Mouse (Mus musculus) gastrocnemius, postnatal 36 days (tissue): ENCODE data around the gene Cst8. TPM values are rescaled to one million over a fixed set of nuclear protein-coding genes. Genes with fewer than 3 reads are reported as not detected.

ENCODE experiments used
- total RNA-seq, 2 experiments: library from RNA; stranded (reverse); gene quantifications; 2 replicates each; pipeline ENCODE4 v1.2.3; 2021

Gene Cst8
- total RNA-seq, 2 experiments from 2014 or later = not detected

Other genes with a start within 250 kb of the Cst8 start
- 1 to 10 TPM; 5.9 to 6.2 TPM for gene Nxt1, start 126.2 kb upstream of the Cst8 start, total RNA-seq
- 10 to 100 TPM; 17.4 to 18.1 TPM for gene Gzf1, start 117.8 kb upstream of the Cst8 start, total RNA-seq
- 1 to 10 TPM; 4.0 to 5.5 TPM for gene Napb, start 66.3 kb upstream of the Cst8 start, total RNA-seq
- gene Cstl1, start 48.4 kb upstream of the Cst8 start, total RNA-seq = not detected
- not detected for gene Cst11, start 27.3 kb upstream of the Cst8 start, total RNA-seq
- gene 8030411F24Rik, start 16.8 kb upstream of the Cst8 start, total RNA-seq = not detected
- gene Cst12, start 9.4 kb upstream of the Cst8 start, total RNA-seq = not detected
- not detected for gene Cst13, start 21.3 kb downstream of the Cst8 start, total RNA-seq
- not detected for gene Cst9, start 36.4 kb downstream of the Cst8 start, total RNA-seq
- 1 to 10 TPM in 1 of 2 experiments, under 1 TPM in 1; 0.66 to 1.5 TPM for gene 9230104L09Rik, start 66.3 kb downstream of the Cst8 start, total RNA-seq
- gene Cst3, start 76.9 kb downstream of the Cst8 start, total RNA-seq = 100 to 1,000 TPM; 479 to 583 TPM
- gene Gm1330, start 204.5 kb downstream of the Cst8 start, total RNA-seq = not detected
- not detected for gene Gm10750, start 218.5 kb downstream of the Cst8 start, total RNA-seq